Mouse (Mus musculus) layer of hippocampus, adult 8-10 months (tissue): ENCODE measurements around the gene Maml3. TPM values are rescaled to one million over a fixed set of nuclear protein-coding genes. Genes with fewer than 3 reads are reported as not detected.

ENCODE experiments used
- DNase-seq, 2 experiments: peaks; one replicate each; pipeline ENCODE4 v3.0.0; 2022; ENCODE audit warnings: low spot score in 2 of 2
- total RNA-seq, 4 experiments: library from RNA; stranded (reverse); gene quantifications; 2 replicates each; pipeline ENCODE4 v1.2.4; 2022

Gene Maml3
- total RNA-seq, 4 experiments from 2014 or later, result 7.0 to 9.3 (median 8.0) TPM

DNA sequence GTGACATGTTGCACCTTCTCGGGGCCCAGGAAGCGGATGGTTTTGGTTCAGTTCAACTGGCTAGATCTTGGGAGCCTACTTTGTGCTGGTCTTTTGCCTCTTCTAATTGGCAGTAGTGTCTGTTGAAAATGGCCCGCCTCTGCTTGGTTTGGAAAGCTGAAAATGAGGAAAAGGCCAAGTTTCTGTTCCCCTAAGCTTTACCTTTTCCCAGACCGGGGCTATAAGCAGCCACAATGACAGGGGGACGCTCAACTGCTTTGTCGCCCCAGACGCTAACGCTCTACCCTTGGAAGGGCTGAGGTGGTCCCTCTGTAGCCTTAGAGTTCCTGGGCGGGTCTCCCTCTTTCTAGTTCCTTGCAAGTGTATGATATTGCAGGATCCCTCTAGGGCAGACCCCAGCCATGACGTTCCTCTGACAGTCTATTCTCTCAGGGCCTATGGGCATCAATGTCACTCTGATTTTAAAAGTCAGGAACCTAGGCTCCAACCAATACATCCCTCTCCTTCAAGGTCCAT, 315.4 kb downstream of the Maml3 start:
- no peak for DNase-seq

DNA sequence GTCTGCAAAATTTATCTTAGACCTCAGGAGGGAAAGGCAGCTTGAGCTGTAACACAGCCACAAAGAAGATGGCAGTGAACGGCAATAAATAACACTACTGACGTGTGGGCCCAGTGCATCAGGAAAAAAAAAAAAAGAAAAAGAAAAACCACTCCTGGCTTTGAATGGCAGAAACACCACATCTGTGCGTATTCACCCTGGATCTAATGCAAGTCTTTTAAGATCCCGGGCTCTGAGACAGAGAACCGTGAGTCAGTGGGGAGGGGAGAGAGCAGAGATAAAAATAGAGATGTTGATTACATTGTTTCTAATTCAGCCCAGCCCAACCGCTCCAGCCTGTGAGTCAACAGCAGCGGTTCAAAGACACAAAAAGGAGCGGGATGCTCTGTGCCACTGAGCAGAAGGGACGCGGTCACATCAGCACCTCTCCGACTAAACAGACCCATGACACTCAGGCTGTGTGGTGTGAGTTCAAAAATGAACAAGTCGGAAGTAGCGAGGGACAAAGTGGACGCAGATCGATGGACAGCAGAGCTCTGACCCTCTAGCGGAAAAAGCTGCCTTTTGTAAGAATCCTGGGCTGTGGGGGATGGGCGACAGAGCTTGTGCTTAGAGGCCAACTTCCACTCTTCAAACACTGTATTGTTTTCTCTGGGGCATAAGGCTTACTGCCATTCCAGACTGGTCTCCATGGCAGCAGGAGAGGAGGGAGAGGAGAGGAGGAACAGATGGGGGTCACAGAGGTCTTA, 316.1 kb downstream of the Maml3 start:
- peak; percentile 46 to 50 for DNase-seq

- DNase-seq, result no peak
Measured at GRCm38 (mm10) chr3:51787945-51788344, 316.9 kb downstream of the Maml3 start.

- no peak for DNase-seq
Measured at GRCm38 (mm10) chr3:51785796-51786195, 319.1 kb downstream of the Maml3 start.

- no peak for DNase-seq
Measured at GRCm38 (mm10) chr3:51782191-51782590, 322.7 kb downstream of the Maml3 start.

DNA sequence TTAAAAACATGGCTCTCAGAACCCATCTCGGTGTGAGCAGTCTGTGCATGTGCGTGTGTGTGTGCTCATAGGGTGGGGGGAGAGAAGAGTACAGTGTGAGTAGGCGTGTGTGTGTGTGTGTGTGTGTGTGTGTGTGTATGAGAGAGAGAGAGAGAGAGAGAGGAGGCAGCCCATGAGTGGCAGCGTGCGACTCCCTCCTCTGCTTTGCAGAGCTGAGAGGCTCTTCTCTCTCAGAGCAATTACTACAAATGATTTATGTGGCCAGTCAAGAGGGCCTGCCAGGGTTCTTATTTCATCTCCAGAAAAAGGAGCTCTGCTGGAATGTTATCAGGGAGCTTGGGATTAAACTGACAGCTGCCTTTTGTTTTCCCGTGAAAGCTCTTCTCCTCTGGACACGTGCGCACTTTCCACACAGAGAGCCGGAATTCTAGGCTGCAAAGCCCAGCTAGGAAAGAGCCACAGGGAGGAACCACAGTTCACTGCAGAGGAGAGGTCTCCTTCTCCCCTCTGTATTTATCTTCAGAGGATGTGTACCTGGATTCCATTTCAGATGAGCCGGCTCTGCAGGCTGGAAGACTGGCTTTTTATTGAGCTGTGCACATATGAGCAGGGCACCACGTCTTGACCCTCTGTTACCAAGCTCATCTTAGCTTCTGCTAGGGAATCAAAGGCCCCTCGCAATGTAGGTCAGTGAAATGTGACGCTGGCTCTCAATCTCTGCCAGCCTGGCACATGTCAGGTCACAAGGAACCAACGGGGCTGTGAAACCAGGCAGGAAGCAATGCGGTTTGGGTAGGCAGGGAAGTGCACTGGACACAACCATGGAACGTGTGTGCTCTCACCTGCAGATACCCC, 325.9 kb downstream of the Maml3 start:
- no peak for DNase-seq

DNA sequence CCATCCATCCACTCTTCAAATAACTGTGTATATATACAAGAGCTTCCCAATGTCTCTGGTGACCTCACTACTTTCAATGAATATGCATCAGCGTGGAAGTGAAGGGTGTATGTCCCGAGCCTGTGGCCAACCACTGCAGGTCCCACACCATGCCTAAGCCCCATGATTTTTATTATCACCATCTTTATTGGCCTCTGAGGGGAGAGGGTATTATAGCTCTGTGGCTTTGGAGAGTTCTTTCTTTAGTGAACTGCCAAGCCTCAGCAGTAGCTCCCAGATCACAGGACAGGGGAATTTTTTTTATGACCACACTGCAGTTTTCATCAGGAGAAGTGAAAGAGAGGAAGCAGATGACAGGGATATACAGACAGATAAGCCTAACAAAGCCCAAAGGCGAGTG, 326.7 kb downstream of the Maml3 start:
- DNase-seq, result no peak

GRCm38 (mm10) chr3:51776018-51776611, 328.8 kb downstream of the Maml3 start:
- no peak for DNase-seq

GRCm38 (mm10) chr3:51773587-51773986, 331.3 kb downstream of the Maml3 start:
- DNase-seq, result no peak

DNA sequence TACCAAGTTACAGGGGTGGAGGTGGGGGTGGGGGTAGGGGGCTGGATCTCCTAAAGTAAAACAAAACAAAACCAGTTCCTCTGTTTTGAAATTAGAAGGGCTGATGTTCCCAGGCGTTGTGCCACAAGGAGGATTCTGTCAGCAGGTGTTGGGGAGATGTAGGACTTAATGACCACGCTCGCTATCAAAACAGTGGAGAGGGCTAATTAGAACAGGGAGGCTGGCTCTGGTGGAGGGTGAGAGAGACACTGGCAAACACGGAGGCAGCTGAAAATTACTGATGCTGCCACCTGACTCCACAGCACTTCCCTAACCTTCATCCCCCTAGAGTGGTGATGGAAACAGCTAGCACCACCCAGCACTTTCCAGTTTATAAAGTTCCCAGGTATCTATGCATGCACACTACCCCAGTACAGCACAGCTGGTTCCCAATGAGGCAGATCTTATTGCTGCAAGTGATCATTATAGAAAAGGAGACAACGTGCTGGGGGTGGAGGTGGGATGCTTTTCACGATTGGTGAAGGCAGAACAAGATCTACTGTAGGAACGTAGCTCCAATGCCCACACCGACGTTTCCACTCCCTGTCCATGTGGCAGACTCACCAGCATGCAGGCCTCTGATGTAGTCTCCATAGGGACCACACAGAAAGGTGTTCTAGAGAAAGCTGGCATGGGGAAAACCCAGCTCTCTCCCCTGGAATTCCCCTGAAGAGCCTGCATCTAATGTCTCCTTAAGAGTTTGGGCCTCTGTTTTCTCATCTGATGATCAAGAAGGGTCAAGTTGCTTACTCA, 332.8 kb downstream of the Maml3 start:
- DNase-seq, result no peak

GRCm38 (mm10) chr3:51769196-51769595, 335.7 kb downstream of the Maml3 start:
- no peak for DNase-seq

GRCm38 (mm10) chr3:51765220-51765923, 339.5 kb downstream of the Maml3 start:
- no peak for DNase-seq

DNA sequence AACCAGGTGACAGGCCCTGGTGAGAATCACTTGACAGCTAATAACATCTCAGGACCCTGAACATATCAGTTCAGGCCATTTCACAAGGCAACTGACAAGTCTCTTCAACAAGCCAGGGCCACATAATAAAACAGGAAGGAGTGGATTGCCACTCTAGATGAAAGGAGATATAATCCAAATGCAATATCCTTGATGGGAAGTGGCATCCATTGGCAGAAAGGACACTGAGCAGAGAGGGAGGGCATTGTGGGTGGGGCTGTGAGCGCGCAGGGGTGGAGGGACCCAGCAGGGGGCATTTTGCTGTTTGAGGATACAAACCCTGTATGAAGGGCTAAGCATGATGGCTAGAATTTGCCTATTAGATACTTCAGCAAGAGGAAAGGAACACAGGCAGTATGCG, 340.7 kb downstream of the Maml3 start:
- no peak for DNase-seq

DNA sequence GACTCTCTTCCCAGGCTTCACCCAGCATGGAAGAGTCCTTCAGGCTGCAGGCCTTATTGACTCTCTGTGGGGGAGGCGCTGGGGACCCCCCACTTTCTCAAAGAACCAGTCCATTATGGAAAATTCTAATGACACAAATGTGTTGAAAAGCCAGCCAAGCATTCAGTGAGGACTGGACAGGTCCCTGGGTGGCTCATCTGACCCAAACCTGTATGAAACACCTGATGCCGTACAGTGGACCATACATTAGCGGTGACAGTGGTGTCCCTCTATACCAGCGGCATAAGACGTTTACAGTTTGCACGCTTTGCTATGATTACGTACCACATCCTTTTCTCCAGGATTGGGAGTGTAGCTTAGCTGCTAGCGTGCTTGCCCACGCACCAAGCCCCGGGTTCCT, 342.0 kb downstream of the Maml3 start:
- no peak for DNase-seq

DNA sequence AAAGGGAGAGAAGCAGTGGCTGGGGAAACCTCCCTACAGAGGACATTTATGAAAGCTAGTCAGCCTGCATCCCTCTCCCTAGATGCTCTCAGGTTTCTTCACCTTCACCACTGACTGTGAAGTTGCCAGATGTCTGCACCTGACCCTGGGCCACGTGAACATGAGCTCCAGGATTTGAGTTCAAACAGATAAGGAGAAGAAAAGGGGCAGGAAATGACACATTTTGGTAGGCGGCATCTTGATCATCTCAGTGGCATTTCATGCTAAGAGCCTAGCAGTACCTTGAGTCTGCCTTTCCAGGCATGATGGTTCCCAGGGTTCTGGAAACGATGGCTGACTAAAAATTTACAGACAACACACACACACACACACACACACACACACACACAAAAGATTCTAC, 345.3 kb downstream of the Maml3 start:
- no peak for DNase-seq

DNA sequence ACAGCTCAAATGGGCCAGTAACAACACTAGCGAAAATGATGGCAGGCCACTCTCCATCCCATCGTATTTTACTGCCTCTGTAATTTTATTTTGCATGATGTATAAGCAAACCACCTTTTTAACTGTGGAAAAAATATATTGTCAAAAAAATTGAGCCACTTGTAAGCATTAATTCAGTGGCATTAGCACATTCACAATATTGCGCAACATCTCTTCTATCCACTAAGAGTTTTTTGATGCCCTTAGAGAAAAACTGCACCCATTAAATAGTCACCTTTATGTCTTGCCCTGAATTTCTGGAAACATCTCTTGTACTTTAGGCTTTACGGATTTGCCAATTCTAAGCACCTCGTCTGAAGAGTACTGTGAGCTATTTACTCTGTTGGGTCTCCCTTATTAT, 347.8 kb downstream of the Maml3 start:
- no peak for DNase-seq

- DNase-seq, result no peak
Measured at GRCm38 (mm10) chr3:51756283-51756682, 348.6 kb downstream of the Maml3 start.

DNA sequence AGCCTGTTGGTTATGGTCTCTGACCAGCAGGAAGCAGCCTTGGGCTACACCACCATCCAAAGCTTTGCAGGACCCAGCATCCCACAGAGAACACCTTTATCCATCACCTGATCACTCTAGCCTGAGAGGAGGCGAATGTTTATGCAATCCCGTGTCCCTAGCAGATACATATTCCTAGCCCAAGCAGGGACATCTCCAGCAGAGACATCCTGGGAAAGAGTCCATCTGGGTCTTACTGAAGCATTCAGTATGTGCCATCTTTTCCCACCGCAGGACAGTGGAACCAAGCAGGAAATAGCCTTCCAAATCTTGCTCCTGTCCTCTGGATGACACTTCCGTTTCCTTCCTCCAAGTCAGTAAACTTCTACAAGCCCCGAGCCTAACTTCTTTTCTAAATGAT, 351.6 kb downstream of the Maml3 start:
- DNase-seq, result no peak

- DNase-seq, result no peak
Measured at GRCm38 (mm10) chr3:51751440-51751839, 353.4 kb downstream of the Maml3 start.

GRCm38 (mm10) chr3:51749812-51750481, 354.9 kb downstream of the Maml3 start:
- DNase-seq, result peak in 1 of 2 experiments; percentile 12
